Mouse (Mus musculus) CD4-positive naive resting alpha-beta T cell, adult 76 days (primary cell): ENCODE data around the gene Ncapd3. TPM values are rescaled to one million over a fixed set of nuclear protein-coding genes. Genes with fewer than 3 reads are reported as not detected.

ENCODE experiments used
- total RNA-seq: library from RNA; stranded (reverse); gene quantifications from one replicate; pipeline ENCODE4 v1.2.4, GENCODE M21; 2023

The Ncapd3 gene
- total RNA-seq, result 56.8 TPM

DNA sequence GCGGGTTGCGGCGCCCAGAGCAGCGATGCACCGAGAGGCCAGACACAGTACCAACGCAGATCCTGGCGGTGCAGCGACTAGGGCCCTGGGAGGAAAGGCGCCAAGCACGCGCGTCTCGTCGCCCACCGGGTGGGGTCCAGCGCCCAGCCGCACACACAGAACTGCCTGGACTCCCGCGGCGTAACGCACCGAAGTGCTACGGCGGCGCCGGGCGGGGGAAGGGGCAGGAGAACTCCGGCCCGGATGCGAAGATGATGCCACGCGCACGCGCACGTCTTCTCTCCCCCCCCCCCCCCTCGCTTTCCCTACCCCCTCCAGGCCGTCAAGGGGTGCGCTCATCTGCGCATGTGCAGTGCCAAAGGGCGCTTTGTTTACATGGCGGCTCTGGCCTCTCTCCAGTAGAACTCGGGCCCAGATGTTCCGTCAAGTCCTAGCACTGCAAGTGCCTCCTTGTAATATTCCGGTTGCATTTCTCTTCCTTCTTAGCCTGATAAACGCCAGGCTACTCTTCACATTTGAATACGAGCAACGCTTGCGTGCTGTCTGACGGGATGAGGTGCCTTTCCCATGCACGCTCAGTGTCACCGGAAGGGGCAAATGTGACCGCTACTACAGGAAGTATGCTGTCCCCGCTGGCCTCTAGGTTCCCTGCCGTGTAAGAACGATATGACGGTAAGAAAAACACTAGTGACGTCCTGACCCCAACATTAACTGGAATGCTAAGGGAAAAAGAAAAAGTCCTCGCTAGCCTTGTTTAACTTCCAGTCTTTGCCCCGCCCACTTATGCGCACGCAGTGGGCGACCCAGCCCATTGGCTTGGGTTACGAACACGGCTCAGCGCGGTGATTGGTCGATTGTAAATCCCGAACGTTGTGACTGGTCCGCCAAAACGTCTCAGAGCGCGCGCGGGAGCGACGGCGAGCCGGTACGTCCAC lies at the start of gene Ncapd3, which contains the start of gene Vps26b:
Gene Ncapd3 (plus strand): TSS at position 348 of the 935 bp plus-strand sequence.
Gene Vps26b (minus strand): TSS at position 238 of the 935 bp plus-strand sequence.

DNA sequence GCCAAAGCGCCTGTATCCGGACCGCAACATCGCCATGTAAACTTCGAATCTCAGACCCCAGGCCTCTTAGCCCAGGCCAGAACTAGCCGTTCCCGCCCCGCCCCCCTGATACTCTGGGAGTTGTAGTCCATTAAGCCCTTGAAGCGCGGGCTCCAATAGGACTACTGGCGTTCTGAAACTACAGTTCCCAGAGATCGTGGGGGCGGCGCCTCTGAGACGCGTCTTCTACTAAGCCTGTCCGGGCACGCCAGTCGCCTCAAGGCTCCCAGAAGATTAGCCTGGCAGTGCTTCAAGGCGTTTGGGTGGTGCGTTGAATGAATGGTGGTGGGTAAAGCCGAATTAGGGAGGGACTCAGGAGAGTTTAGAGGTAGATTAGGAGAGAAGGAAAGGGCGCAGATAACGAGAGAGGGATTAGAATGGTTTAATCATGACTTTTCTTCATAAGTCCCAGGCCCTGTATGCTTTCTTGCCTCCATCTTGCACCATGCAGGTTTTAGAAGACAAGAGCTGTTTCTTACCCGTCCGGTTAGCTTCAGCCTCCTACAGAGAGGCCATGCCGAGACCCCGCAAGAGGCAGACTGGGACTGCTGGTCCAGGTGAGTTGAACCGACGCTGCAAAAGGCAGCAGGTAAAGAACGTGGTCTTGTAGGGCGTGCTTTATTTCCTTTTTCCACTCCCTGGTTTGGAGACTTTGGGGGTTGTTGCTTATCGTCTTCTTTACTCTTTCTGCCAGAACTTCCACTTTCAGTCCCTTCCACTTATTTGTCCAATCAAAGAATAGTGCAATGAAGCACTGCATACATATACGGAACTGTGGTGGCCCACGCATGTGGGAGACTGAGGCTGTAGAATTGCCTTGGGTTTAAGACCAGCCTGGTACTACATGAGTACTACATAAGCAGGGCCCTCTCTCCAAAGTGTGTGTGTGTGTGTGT lies 30.2 kb upstream of the Ncapd3 start, which contains the start of the genes Acad8 and Thyn1:
Gene Acad8 (minus strand): TSS at position 106 of the 935 bp plus-strand sequence.
Gene Thyn1 (plus strand): TSS at position 250 of the 935 bp plus-strand sequence.

Other genes with a start within 250 kb of the Ncapd3 start
- not detected for gene Glb1l2, start 223.7 kb upstream of the Ncapd3 start, total RNA-seq
- not detected for gene Glb1l3, start 169.3 kb upstream of the Ncapd3 start, total RNA-seq
- gene Gm1110, start 107.1 kb upstream of the Ncapd3 start, total RNA-seq, result not detected
- gene Acad8, start 30.6 kb upstream of the Ncapd3 start, total RNA-seq, result 22.3 TPM
- gene Thyn1, start 30.5 kb upstream of the Ncapd3 start, total RNA-seq, result 22.6 TPM
- 34.6 TPM for gene Vps26b, start 110 bp upstream of the Ncapd3 start, total RNA-seq
- not detected for gene Jam3, start 125.2 kb downstream of the Ncapd3 start, total RNA-seq